Mouse (Mus musculus): ENCODE results near the gene Zdhhc17. TPM values are rescaled to one million over a fixed set of nuclear protein-coding genes. Genes with fewer than 3 reads are reported as not detected.

The Zdhhc17 gene
- polyA plus RNA-seq, 1 experiment from 2014 or later = 28.1 TPM

Other genes starting within 250 kb of the Zdhhc17 start
- 210 and 244 TPM in 2 replicates for gene Csrp2, start 90.4 kb downstream of the Zdhhc17 start, polyA plus RNA-seq (2015; fragmentation: Nextera tagmentation; extraction: Ambion mirVana)
- gene Osbpl8, start 154.6 kb upstream of the Zdhhc17 start, polyA plus RNA-seq (2015; fragmentation: Nextera tagmentation; extraction: Ambion mirVana) = 7.1 and 8.6 TPM in 2 replicates

Data from kidney, embryonic 16.5 days (tissue).